Mouse (Mus musculus) stomach, embryonic 15.5 days (tissue): ENCODE results near the gene Doc2a. TPM values are rescaled to one million over a fixed set of nuclear protein-coding genes. Genes with fewer than 3 reads are reported as not detected.
A peak's percentile ranks its signal among the peaks of the same experiment; 100 is the strongest.

Experiments
- ATAC-seq: fragments of 200-750 bp; cut with Nextera tagmentation; 2 replicates; pipeline ENCODE4 v1.8.0; 2017; ENCODE audit warnings: low read depth, moderate number of reproducible peaks, moderate TSS enrichment; ENCODE audit not compliant: insufficient read depth, low FRiP score
- H3K27ac ChIP-seq: fragments of 300-500 bp; sonication (generic); 2 replicates; pipeline ENCODE4 v1.5.1; 2015; ENCODE audit warnings: mild to moderate bottlenecking, inconsistent platforms
- H3K27me3 ChIP-seq: fragments of 300-500 bp; sonication (generic); replicated peaks from 2 replicates; pipeline ENCODE4 v1.6.1; 2015; ENCODE audit warnings: inconsistent platforms
- H3K36me3 ChIP-seq: fragments of 300-500 bp; sonication (generic); 2 replicates; pipeline ENCODE4 v1.6.1; 2015; ENCODE audit warnings: inconsistent platforms
- H3K4me1 ChIP-seq: fragments of 300-500 bp; sonication (generic); 2 replicates; pipeline ENCODE4 v1.6.1; 2015; ENCODE audit warnings: inconsistent platforms
- H3K4me2 ChIP-seq: fragments of 300-500 bp; sonication (generic); 2 replicates; pipeline ENCODE4 v1.6.1; 2015; ENCODE audit warnings: mild to moderate bottlenecking, inconsistent platforms
- H3K4me3 ChIP-seq: fragments of 300-500 bp; sonication (generic); replicated peaks from 2 replicates; pipeline ENCODE4 v1.5.1; 2015; ENCODE audit warnings: inconsistent platforms
- H3K9ac ChIP-seq: fragments of 300-500 bp; sonication (generic); 2 replicates; pipeline ENCODE4 v1.6.1; 2015; ENCODE audit warnings: inconsistent platforms
- H3K9me3 ChIP-seq: fragments of 300-500 bp; sonication (generic); 2 replicates; pipeline ENCODE4 v1.6.1; 2016; ENCODE audit warnings: inconsistent platforms
- WGBS: fragments of 180-500 bp; shearing (Covaris S2); methylation state at CpG from one replicate; pipeline ENCODE4 v1.1.7; 2015; 5-methylcytosine and 5-hydroxymethylcytosine counted together
- polyA plus RNA-seq: library from polyadenylated mRNA; unstranded; fragments of >200 nt; fragmentation: Nextera tagmentation; extraction: Ambion mirVana; gene quantifications from 2 replicates; pipeline ENCODE4 v1.2.1, GENCODE M21; 2015

The Doc2a gene
- 0.62 and 0.74 TPM in 2 replicates for polyA plus RNA-seq

DNA sequence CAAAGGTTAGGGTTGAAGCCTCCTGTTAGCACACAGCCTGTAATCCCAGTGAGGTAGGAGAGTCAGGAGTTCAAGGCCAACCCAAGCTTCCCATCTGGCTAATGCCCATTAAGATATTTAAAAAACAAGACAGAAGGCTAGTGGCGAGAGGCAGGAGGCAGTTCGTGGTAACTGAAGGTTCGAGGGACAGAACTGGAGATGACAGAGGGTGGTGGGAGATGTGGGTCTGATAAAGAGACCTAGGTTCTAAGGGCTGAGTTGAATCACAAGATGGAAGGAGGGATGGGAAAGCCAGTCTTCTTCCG, at the start of gene Doc2a:
Doc2a (plus strand) TSS at position 301 of the 305 bp plus-strand sequence.
- H3K9me3 ChIP-seq = no peaks in the 10 kb centered on the region
- H3K4me3 ChIP-seq = peak within 1 kb of the TSS; percentile 52
- peak within 1 kb of the TSS; percentile 22; the same call in 1 of the 2 replicates for H3K9ac ChIP-seq
- peak within 1 kb of the TSS; percentile 99 for H3K4me2 ChIP-seq
- peaks cover 15% of the 10 kb centered on the region for H3K4me1 ChIP-seq
- H3K27me3 ChIP-seq = peaks cover 22% of the 10 kb centered on the region
- ATAC-seq = no peak
- H3K27ac ChIP-seq = no peak within 1 kb of the TSS
- H3K36me3 ChIP-seq = peaks cover 5% of the 10 kb centered on the region; the same call in 1 of the 2 replicates
- WGBS = 25% methylated on average over 4 of the region's 4 CpGs

DNA sequence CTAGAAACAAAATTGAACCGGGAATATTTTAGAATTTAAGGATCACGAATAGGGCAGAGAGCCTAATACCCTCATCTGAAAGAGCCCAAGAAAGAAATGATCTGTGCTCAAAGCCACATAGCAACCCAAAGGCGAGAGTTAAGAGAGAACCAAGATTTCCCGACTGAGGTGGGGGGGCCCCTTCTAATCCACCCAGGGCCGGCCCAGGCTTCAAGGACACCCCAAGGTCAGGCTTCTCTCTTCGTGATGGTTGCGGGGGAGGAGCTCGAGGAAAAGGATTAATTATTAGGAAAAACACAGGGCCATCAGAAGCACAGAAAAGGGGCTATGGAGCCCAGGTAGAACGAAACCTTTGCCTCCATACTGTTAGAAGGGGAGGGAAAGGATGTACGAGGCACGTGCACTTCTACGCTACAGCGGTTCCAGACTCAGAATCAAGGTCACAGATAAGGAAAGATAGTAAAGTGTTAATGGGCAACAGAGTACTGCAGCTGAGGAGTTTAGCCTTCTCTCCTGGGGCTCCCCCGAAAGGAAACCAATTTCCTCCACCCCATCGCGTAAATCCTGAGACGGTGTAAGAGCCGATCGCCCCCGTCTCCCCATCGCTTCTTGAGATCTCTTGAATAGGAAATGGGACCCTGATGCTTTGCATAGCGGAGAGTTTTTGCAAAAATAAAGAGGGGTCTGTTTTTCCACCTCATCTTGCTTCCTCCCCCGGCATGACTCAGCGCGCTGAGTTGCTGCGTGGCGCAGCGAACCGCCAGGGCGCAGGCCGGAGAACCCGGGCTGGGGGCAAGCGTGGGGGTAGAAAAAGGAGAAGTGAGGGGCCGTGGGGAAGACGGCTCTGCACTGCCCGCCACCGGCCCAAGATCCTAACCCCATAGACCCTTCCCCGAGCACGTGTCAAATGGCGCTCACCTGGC, 48.8 kb upstream of the Doc2a start:
- H3K4me1 ChIP-seq = peaks cover 29% of the 10 kb centered on the region
- no peaks in the 10 kb centered on the region for H3K9me3 ChIP-seq
- H3K36me3 ChIP-seq = peaks cover 27% of the 10 kb centered on the region
- no peak for ATAC-seq
- H3K4me3 ChIP-seq = peak overlapping the region; percentile 72
- no peaks in the 10 kb centered on the region for H3K27me3 ChIP-seq
- peak overlapping the region; percentile 85 for H3K4me2 ChIP-seq
- peak overlapping the region; percentile 87 for H3K9ac ChIP-seq
- under 1% methylated on average over 40 of the region's 40 CpGs for WGBS
- H3K27ac ChIP-seq = peak overlapping the region; percentile 93

DNA sequence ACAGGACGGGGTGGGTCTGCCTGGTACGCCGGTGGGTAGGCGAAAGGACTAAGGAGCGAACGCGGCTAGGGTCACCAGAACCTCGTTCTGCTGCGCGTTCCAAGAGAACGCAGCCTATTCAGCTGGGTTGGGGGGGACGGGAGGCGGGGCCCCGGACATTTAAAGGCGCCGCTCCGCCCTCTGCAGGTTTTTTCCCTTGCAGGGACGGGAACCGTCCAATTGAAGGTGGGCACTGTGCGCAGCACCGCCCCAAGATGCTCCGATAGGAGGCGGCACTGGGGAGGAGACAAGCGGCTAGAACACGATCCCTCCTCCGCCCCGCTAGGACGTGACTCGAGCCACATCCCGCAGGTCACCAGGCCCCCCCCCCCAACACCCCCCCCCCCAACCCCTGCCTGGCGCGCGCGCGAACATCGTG, 48.2 kb upstream of the Doc2a start:
- Histone ChIP-seq H3K4me3 (peak overlapping the region; percentile 72), H3K9me3 (no peaks in the 10 kb centered on the region), H3K4me1 (peaks cover 29% of the 10 kb centered on the region), H3K27me3 (no peaks in the 10 kb centered on the region), H3K36me3 (peaks cover 27% of the 10 kb centered on the region), H3K27ac (peak overlapping the region; percentile 99), H3K9ac (peak overlapping the region; percentile 87), H3K4me2 (peak overlapping the region; percentile 85)
- WGBS = 0% methylated on average over 30 of the region's 36 CpGs
- ATAC-seq = peak; percentile 94

DNA sequence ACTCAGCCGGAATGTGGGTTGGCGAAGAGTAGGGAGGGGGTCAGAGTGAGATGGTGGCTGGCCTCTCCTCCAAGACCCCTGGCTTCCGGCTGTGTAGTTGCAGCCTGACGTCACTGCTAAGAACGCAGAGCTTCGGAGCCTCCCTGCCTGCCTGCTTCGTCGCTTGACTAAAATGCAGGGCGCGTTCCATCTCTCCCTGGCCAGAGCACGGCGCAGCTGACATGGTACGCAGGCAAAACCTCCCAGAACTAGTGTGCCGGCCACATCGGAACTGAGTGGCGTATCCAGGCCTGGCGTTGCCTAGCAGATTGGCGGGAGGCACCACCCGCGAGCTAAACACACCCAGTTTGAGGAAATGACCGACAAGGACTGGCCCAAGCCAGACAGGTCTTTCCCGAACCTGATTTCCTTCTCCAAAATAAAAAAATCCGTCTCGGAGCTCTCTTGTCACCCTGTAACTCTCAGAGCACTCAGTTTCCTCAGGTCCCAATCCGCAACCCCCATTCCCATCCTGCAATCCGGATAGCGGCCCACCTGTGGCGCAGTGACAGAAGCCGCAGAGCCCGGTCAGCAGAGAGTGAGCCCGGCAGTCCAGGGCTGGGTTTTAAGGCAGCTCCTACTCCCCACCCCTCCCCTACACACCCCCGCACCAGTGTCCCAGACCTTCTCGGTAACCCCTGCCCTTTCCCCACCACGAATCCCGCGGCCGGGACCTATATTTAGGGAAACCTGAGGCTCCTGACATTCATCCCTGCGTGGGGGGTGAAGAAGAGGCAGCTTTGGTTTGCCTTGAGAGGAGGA, 47.5 kb upstream of the Doc2a start:
- Histone ChIP-seq H3K9ac (peak overlapping the region; percentile 35; the same call in 1 of the 2 replicates), H3K4me2 (peak overlapping the region; percentile 85), H3K27ac (peak overlapping the region; percentile 99), H3K36me3 (peaks cover 23% of the 10 kb centered on the region), H3K4me1 (peaks cover 29% of the 10 kb centered on the region), H3K27me3 (no peaks in the 10 kb centered on the region), H3K9me3 (no peaks in the 10 kb centered on the region), H3K4me3 (peak overlapping the region; percentile 72)
- 3% methylated on average over 37 of the region's 38 CpGs for WGBS
- peak; percentile 85 for ATAC-seq

DNA sequence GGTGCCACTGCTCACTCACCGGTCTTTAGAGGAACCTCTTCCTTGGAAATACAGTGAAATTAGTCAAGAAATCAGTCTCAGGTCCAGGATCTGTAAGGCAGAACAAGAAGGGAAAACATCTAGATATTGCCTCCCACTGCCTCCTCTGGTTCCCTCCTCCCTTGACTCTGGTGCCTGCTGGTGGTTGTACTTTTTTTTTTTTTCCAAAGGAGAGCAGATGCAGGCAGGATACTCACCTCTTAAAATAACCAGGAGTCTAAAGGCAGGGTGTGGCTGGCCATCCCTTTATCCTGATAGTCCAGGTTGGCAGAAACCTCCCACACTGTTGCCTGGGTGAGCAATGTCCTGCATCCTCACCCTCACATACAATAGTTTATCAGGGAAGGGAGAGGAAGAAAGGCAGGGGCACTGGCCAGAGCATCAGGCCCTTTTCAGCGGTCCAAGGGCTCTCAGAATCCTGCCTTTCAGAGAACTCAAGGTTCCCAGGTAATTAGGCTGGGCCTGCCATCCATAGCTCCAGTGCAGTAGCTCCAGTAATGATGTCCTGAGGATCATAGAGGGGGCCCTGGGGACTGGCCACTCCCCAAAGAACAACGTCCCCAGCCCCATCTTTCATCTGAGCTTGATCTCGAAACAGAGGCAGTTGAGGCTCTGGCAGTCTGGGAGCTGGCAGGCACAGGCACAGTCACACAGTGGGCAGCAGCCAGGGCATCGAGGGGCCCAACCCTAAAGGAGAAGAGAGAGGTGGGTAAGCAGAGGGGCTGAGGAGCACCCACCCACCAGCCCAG, 46.8 kb upstream of the Doc2a start:
- Histone ChIP-seq H3K4me3 (peak overlapping the region; percentile 72), H3K9ac (peak overlapping the region; percentile 35; the same call in 1 of the 2 replicates), H3K4me2 (peak overlapping the region; percentile 85), H3K9me3 (no peaks in the 10 kb centered on the region), H3K36me3 (peaks cover 15% of the 10 kb centered on the region), H3K27me3 (no peaks in the 10 kb centered on the region), H3K27ac (peak overlapping the region; percentile 99), H3K4me1 (peaks cover 29% of the 10 kb centered on the region)
- 57% methylated on average over 5 of the region's 5 CpGs for WGBS
- ATAC-seq = no peak

GRCm38 (mm10) chr7:126801057-126801422, 46.2 kb upstream of the Doc2a start:
- Histone ChIP-seq H3K27me3 (no peaks in the 10 kb centered on the region), H3K9ac (no peak overlapping the region), H3K27ac (0 out of 2 replicates have a peak overlapping the region, but pooled peaks have one; percentile 99), H3K36me3 (peaks cover 9% of the 10 kb centered on the region), H3K9me3 (no peaks in the 10 kb centered on the region), H3K4me2 (no peak overlapping the region), H3K4me3 (no peak overlapping the region), H3K4me1 (peaks cover 29% of the 10 kb centered on the region)
- ATAC-seq = no peak
- 93% methylated on average over 16 of the region's 16 CpGs for WGBS

DNA sequence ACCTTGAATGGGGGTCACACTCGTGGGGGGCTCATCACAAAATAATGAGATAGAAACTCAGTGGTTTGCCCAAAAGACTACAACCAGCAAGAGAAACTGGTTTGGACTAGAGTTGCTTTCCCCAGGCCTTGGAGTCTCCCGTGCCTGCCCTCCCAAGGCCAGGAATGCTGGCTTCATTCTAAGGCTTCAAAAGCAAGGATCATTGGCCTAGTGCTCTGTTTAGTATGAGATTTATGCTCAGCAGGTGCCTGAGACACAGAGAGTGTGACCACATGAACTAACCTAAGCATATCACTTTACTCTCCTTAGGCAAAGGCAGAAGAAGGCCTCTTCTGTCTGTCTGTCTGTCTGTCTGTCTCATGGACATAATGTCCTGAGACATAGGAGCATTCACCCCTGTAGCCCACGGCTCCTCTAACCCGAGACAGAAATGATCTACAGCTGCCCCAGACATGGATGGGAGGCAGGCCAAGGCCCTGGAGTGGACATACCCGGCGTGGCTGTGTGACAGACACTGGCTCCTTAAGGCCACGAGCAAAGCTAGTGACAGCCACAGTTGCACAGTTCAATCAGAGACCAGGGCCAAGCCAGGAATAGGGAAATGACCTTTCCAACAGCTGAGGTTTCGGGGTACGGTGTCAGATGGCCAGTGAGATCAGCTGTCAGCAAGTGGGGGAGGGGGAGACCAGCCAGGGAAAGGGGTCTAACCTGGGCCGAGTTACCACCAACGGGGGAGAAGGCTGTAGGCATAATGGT, 44.9 kb upstream of the Doc2a start:
- Histone ChIP-seq H3K36me3 (no peaks in the 10 kb centered on the region), H3K9me3 (no peaks in the 10 kb centered on the region), H3K4me3 (no peak overlapping the region), H3K4me2 (no peak overlapping the region), H3K27ac (0 out of 2 replicates have a peak overlapping the region, but pooled peaks have one; percentile 23), H3K9ac (no peak overlapping the region), H3K4me1 (peaks cover 18% of the 10 kb centered on the region), H3K27me3 (no peaks in the 10 kb centered on the region)
- WGBS = 74% methylated on average over 11 of the region's 11 CpGs
- ATAC-seq = no peak

GRCm38 (mm10) chr7:126803181-126803580, 44.0 kb upstream of the Doc2a start:
- Histone ChIP-seq H3K4me2 (no peak overlapping the region), H3K27ac (peak overlapping the region; percentile 42), H3K9ac (no peak overlapping the region), H3K27me3 (no peaks in the 10 kb centered on the region), H3K4me1 (peaks cover 20% of the 10 kb centered on the region), H3K9me3 (no peaks in the 10 kb centered on the region), H3K4me3 (no peak overlapping the region), H3K36me3 (no peaks in the 10 kb centered on the region)
- no peak for ATAC-seq
- 66% methylated on average over 6 of the region's 6 CpGs for WGBS

DNA sequence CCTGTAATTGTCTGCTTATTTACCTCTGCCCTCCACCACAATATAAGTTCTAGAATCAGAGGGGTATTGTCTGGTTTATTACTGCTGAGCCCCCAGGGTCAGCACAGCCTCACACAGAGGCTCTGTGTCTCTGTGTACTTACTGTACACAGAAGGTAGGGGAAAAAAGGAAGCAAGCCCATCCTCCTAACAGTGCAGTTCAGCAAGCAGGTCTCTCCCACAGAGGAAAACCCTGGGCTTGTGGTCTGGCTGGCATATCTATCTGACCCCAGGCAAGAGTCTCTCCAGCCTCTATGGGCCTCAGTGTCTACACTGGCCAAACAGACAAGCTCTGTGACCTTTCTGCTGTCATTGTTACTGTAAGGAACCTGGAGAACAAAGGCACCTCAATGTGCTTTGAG, 43.5 kb upstream of the Doc2a start:
- no peaks in the 10 kb centered on the region for H3K27me3 ChIP-seq
- no peak overlapping the region for H3K4me2 ChIP-seq
- no peaks in the 10 kb centered on the region for H3K36me3 ChIP-seq
- peak overlapping the region; percentile 17; the same call in 1 of the 2 replicates for H3K27ac ChIP-seq
- ATAC-seq = no peak
- H3K9ac ChIP-seq = no peak overlapping the region
- H3K9me3 ChIP-seq = no peaks in the 10 kb centered on the region
- no peak overlapping the region for H3K4me3 ChIP-seq
- peaks cover 25% of the 10 kb centered on the region for H3K4me1 ChIP-seq

DNA sequence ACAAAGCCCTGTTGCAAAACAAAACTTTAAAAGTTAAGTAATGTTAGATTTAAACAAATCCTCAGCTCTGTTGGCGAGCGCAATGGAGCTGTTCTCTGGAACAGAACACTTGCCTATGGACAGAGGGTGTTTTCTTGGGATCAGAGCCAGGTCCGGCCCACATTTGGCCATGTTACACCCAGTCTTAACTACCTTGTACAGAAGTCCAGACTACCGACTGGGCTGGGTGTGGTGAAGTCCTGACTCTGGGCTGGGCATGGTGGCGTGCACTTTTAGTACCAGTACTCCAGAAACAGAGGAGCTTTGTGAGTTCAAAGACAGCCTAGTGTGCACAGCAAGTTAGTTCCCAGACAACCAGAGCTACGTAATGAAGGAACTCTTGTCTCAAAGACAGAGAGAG, 40.3 kb upstream of the Doc2a start:
- H3K27me3 ChIP-seq = no peaks in the 10 kb centered on the region
- no peak overlapping the region for H3K4me3 ChIP-seq
- H3K27ac ChIP-seq = no peak overlapping the region; the same call in 1 of the 2 replicates
- no peaks in the 10 kb centered on the region for H3K36me3 ChIP-seq
- ATAC-seq = no peak
- WGBS = 64% methylated on average over 6 of the region's 6 CpGs
- H3K4me2 ChIP-seq = no peak overlapping the region
- no peaks in the 10 kb centered on the region for H3K9me3 ChIP-seq
- H3K9ac ChIP-seq = no peak overlapping the region
- H3K4me1 ChIP-seq = peaks cover 14% of the 10 kb centered on the region

GRCm38 (mm10) chr7:126807405-126807804, 39.8 kb upstream of the Doc2a start:
- WGBS = 59% methylated on average over 4 of the region's 4 CpGs
- 0 out of 2 replicates have a peak overlapping the region, but pooled peaks have one; percentile 53 for H3K9ac ChIP-seq
- H3K27me3 ChIP-seq = no peaks in the 10 kb centered on the region
- H3K9me3 ChIP-seq = no peaks in the 10 kb centered on the region
- no peaks in the 10 kb centered on the region for H3K36me3 ChIP-seq
- H3K27ac ChIP-seq = no peak overlapping the region
- peak overlapping the region; percentile 89 for H3K4me2 ChIP-seq
- H3K4me3 ChIP-seq = 0 out of 2 replicates have a peak overlapping the region, but pooled peaks have one; percentile 56
- H3K4me1 ChIP-seq = peaks cover 14% of the 10 kb centered on the region
- no peak for ATAC-seq
